Mouse (Mus musculus) MEL (cell line): ENCODE data around the gene Prdm1. TPM values are rescaled to one million over a fixed set of nuclear protein-coding genes. Genes with fewer than 3 reads are reported as not detected.
A peak's percentile ranks its signal among the peaks of the same experiment; 100 is the strongest.

Experiments
- DNase-seq: peaks from one replicate; pipeline ENCODE4 v3.0.0; 2011; ENCODE audit warnings: low read depth, low spot score
- H3K27ac ChIP-seq: 2 replicates; pipeline ENCODE4 v1.5.1; 2012; ENCODE audit warnings: low read depth, mild to moderate bottlenecking, control low read depth, low read length, moderate library complexity; ENCODE audit not compliant: control insufficient read depth
- H3K27me3 ChIP-seq, 2 experiments: fragments of 150-350 bp in 1 of 2; sonication (generic) in 1 of 2; 2 replicates each; pipeline ENCODE4 v1.6.1; 2012; ENCODE audit warnings: low read length in 2 of 2, mild to moderate bottlenecking in 2 of 2, improper control_type of control experiment in 1 of 2, moderate library complexity in 1 of 2; ENCODE audit not compliant: insufficient read depth in 2 of 2, control insufficient read depth in 1 of 2
- H3K36me3 ChIP-seq, 2 experiments: 2 replicates each; pipeline ENCODE4 v1.6.1; 2012 to 2014; ENCODE audit warnings: low read length in 2 of 2, improper control_type of control experiment in 1 of 2, inconsistent platforms in 1 of 2, mild to moderate bottlenecking in 1 of 2; ENCODE audit not compliant: insufficient read depth in 2 of 2, control insufficient read depth in 1 of 2
- H3K4me1 ChIP-seq, 2 experiments: fragments of 150-350 bp in 1 of 2; sonication (generic) in 1 of 2; 2 replicates each; pipeline ENCODE4 v1.6.1; 2012; ENCODE audit warnings: low read length in 2 of 2, improper control_type of control experiment in 1 of 2, mild to moderate bottlenecking in 1 of 2; ENCODE audit not compliant: insufficient read depth in 2 of 2, control insufficient read depth in 1 of 2
- H3K4me3 ChIP-seq, 2 experiments: fragments of 150-350 bp in 1 of 2; sonication (generic) in 1 of 2; 2 replicates each; pipeline ENCODE4 v1.5.1; 2012; ENCODE audit warnings: low read depth in 2 of 2, low read length in 2 of 2, mild to moderate bottlenecking in 2 of 2, moderate library complexity in 2 of 2, control low read depth in 1 of 2, improper control_type of control experiment in 1 of 2; ENCODE audit not compliant: control insufficient read depth in 1 of 2, insufficient read depth in 1 of 2
- H3K79me2 ChIP-seq: 2 replicates; pipeline ENCODE4 v1.6.1; 2012; ENCODE audit warnings: mild to moderate bottlenecking, low read length, moderate library complexity; ENCODE audit not compliant: control insufficient read depth, poor library complexity, insufficient read depth
- H3K9ac ChIP-seq: 2 replicates; pipeline ENCODE4 v1.6.1; 2012; ENCODE audit warnings: low read depth, mild to moderate bottlenecking, control low read depth, low read length, moderate library complexity; ENCODE audit not compliant: control insufficient read depth, poor library complexity, severe bottlenecking
- H3K9me3 ChIP-seq: fragments of 150-350 bp; sonication (generic); replicated peaks from 2 replicates; pipeline ENCODE4 v1.6.1; 2012; ENCODE audit warnings: mild to moderate bottlenecking, low read length, improper control_type of control experiment, moderate library complexity; ENCODE audit not compliant: insufficient read depth
- BHLHE40 ChIP-seq: IDR thresholded peaks from 2 replicates; pipeline ENCODE4 v1.6.1; 2012; ENCODE audit warnings: low read depth, mild to moderate bottlenecking, inconsistent platforms, low read length, improper control_type of control experiment, borderline replicate concordance
- CTCF ChIP-seq, 3 experiments: IDR thresholded peaks in 2 of 3; conservative IDR thresholded peaks in 1 of 3; 2 replicates each; pipeline ENCODE4 v1.5.1; 2011 to 2012; ENCODE audit warnings: low read length in 3 of 3, low read depth in 2 of 3, mild to moderate bottlenecking in 2 of 3, improper control_type of control experiment in 1 of 3, inconsistent platforms in 1 of 3, mixed read lengths in 1 of 3, moderate library complexity in 1 of 3; ENCODE audit not compliant: control insufficient read depth in 1 of 3, insufficient read depth in 1 of 3, poor library complexity in 1 of 3, severe bottlenecking in 1 of 3
- E2F4 ChIP-seq: IDR thresholded peaks from 2 replicates; pipeline ENCODE4 v1.6.1; 2011; ENCODE audit warnings: low read depth, low read length, improper control_type of control experiment, borderline replicate concordance
- ELF1 ChIP-seq: IDR thresholded peaks from 2 replicates; pipeline ENCODE4 v1.6.1; 2014; ENCODE audit warnings: low read depth, mild to moderate bottlenecking, inconsistent platforms, low read length, improper control_type of control experiment, moderate library complexity
- EP300 ChIP-seq, 2 experiments: IDR thresholded peaks; 2 replicates each; pipeline ENCODE4 v1.6.1; 2011; ENCODE audit warnings: improper control_type of control experiment in 2 of 2, low read length in 2 of 2, low read depth in 1 of 2, mild to moderate bottlenecking in 1 of 2
- ETS1 ChIP-seq: IDR thresholded peaks from 2 replicates; pipeline ENCODE4 v1.6.1; 2012; ENCODE audit warnings: low read depth, mild to moderate bottlenecking, inconsistent platforms, low read length, improper control_type of control experiment, moderate library complexity
- GATA1 ChIP-seq: IDR thresholded peaks from 2 replicates; pipeline ENCODE4 v1.6.1; 2011; ENCODE audit warnings: low read depth, low read length, improper control_type of control experiment
- JUND ChIP-seq: IDR thresholded peaks from 2 replicates; pipeline ENCODE4 v1.6.1; 2011; ENCODE audit warnings: low read depth, mild to moderate bottlenecking, improper control_type of control experiment, low read length
- KAT2A ChIP-seq: conservative IDR thresholded peaks from 2 replicates; pipeline ENCODE4 v1.6.1; 2012; ENCODE audit warnings: low read depth, low read length, improper control_type of control experiment, inconsistent platforms
- MAFK ChIP-seq: IDR thresholded peaks from 2 replicates; pipeline ENCODE4 v1.6.1; 2011; ENCODE audit warnings: low read depth, mild to moderate bottlenecking, low read length, improper control_type of control experiment, borderline replicate concordance
- MAZ ChIP-seq: IDR thresholded peaks from 2 replicates; pipeline ENCODE4 v1.6.1; 2012; ENCODE audit warnings: low read depth, mild to moderate bottlenecking, inconsistent platforms, low read length, improper control_type of control experiment
- MEF2A ChIP-seq: IDR thresholded peaks from 2 replicates; pipeline ENCODE4 v1.6.1; 2014; ENCODE audit warnings: low read depth, mild to moderate bottlenecking, inconsistent platforms, low read length, improper control_type of control experiment; ENCODE audit not compliant: poor library complexity, insufficient replicate concordance, severe bottlenecking; ENCODE audit errors: extremely low read depth
- MXI1 ChIP-seq: IDR thresholded peaks from 2 replicates; pipeline ENCODE4 v1.6.1; 2011; ENCODE audit warnings: mild to moderate bottlenecking, low read depth, low read length, improper control_type of control experiment
- MYB ChIP-seq: IDR thresholded peaks from 2 replicates; pipeline ENCODE4 v1.6.1; 2011; ENCODE audit warnings: mild to moderate bottlenecking, low read depth, low read length, improper control_type of control experiment
- MYC ChIP-seq: IDR thresholded peaks from 2 replicates; pipeline ENCODE4 v1.6.1; 2011; ENCODE audit warnings: low read depth, mild to moderate bottlenecking, low read length, improper control_type of control experiment, moderate library complexity
- NELFE ChIP-seq: IDR thresholded peaks from 2 replicates; pipeline ENCODE4 v1.6.1; 2011; ENCODE audit warnings: low read depth, low read length, improper control_type of control experiment
- NRF1 ChIP-seq: IDR thresholded peaks from 2 replicates; pipeline ENCODE4 v1.6.1; 2014; ENCODE audit warnings: low read depth, mild to moderate bottlenecking, inconsistent platforms, low read length, improper control_type of control experiment, moderate library complexity; ENCODE audit not compliant: poor library complexity, insufficient read depth, severe bottlenecking
- POLR2AphosphoS2 ChIP-seq: IDR thresholded peaks from 2 replicates; pipeline ENCODE4 v1.6.1; 2011; ENCODE audit warnings: low read length, improper control_type of control experiment
- POLR2AphosphoS5 ChIP-seq: IDR thresholded peaks from 2 replicates; pipeline ENCODE4 v1.6.1; 2012; ENCODE audit warnings: low read depth, borderline replicate concordance, mild to moderate bottlenecking, inconsistent platforms, low read length, moderate library complexity, mixed read lengths
- RCOR1 ChIP-seq: IDR thresholded peaks from 2 replicates; pipeline ENCODE4 v1.6.1; 2012; ENCODE audit warnings: low read depth, mild to moderate bottlenecking, inconsistent platforms, low read length, improper control_type of control experiment
- SIN3A ChIP-seq: IDR thresholded peaks from 2 replicates; pipeline ENCODE4 v1.6.1; 2012; ENCODE audit warnings: low read length, improper control_type of control experiment, inconsistent platforms
- TAL1 ChIP-seq: IDR thresholded peaks from 2 replicates; pipeline ENCODE4 v1.6.1; 2012; ENCODE audit warnings: mild to moderate bottlenecking, inconsistent platforms, low read length, moderate library complexity, mixed read lengths
- TBP ChIP-seq: IDR thresholded peaks from 2 replicates; pipeline ENCODE4 v1.8.0; 2011; ENCODE audit warnings: low read depth, low read length, improper control_type of control experiment
- TCF12 ChIP-seq: IDR thresholded peaks from 2 replicates; pipeline ENCODE4 v1.6.1; 2014; ENCODE audit warnings: low read depth, mild to moderate bottlenecking, inconsistent platforms, low read length, improper control_type of control experiment, moderate library complexity
- UBTF ChIP-seq: IDR thresholded peaks from 2 replicates; pipeline ENCODE4 v1.6.1; 2012; ENCODE audit warnings: low read depth, mild to moderate bottlenecking, inconsistent platforms, low read length, improper control_type of control experiment, moderate library complexity, borderline replicate concordance; ENCODE audit not compliant: insufficient read depth
- USF1 ChIP-seq: IDR thresholded peaks from 2 replicates; pipeline ENCODE4 v1.6.1; 2014; ENCODE audit warnings: low read depth, mild to moderate bottlenecking, inconsistent platforms, low read length, improper control_type of control experiment, moderate library complexity
- USF2 ChIP-seq, 2 experiments: IDR thresholded peaks; 2 replicates each; pipeline ENCODE4 v1.6.1; 2011 to 2012; ENCODE audit warnings: improper control_type of control experiment in 2 of 2, low read length in 2 of 2, borderline replicate concordance in 1 of 2, inconsistent platforms in 1 of 2, low read depth in 1 of 2, mild to moderate bottlenecking in 1 of 2; ENCODE audit not compliant: insufficient read depth in 1 of 2
- ZMIZ1 ChIP-seq: IDR thresholded peaks from 2 replicates; pipeline ENCODE4 v1.6.1; 2012; ENCODE audit warnings: low read depth, mild to moderate bottlenecking, inconsistent platforms, low read length, improper control_type of control experiment, moderate library complexity
- ZNF384 ChIP-seq: IDR thresholded peaks from 2 replicates; pipeline ENCODE4 v1.6.1; 2012; ENCODE audit warnings: low read depth, mild to moderate bottlenecking, inconsistent platforms, low read length, improper control_type of control experiment
- polyA plus RNA-seq, 2 experiments: library from polyadenylated mRNA; stranded (reverse) in 1 of 2; unstranded in 1 of 2; fragments of >175 nt in 1 of 2; fragments of >200 nt in 1 of 2; gene quantifications; 2 replicates each; pipeline versions ENCODE4 v1.2.1 to v1.2.4; 2012; ENCODE audit warnings: low replicate concordance in 2 of 2, low read depth in 1 of 2; ENCODE audit not compliant: insufficient read length in 2 of 2, insufficient read depth in 1 of 2, missing spikeins in 1 of 2
- total RNA-seq: library from RNA; depleted of rRNA; stranded (reverse); fragments of 300-350 nt; gene quantifications from 2 replicates; pipeline ENCODE4 v1.2.3, GENCODE M21; 2012

Prdm1 gene
- total and polyA plus RNA-seq, 3 experiments = 0.14 TPM; not detected in 2

GRCm38 (mm10) chr10:44507984-44508383, 20.3 kb downstream of the Prdm1 start:
- peak overlapping the region; percentile 39; the same call in 1 of the 2 replicates for H3K27ac ChIP-seq
- H3K4me3 ChIP-seq = no peak overlapping the region
- H3K9ac ChIP-seq = no peak overlapping the region
- no peaks in the 10 kb centered on the region for H3K79me2 ChIP-seq
- DNase-seq = peak; percentile 63
- H3K27me3 ChIP-seq = no peaks in the 10 kb centered on the region; a peak in 1 of 4 replicates
- TF ChIP-seq MYC = no peak
- peak; percentile 76 for TF ChIP-seq RCOR1
- no peak for TF ChIP-seq UBTF
- TF ChIP-seq MAZ = peak; percentile 27; the same call in 1 of the 2 replicates
- TF ChIP-seq E2F4 = no peak
- peak; percentile 57; the same call in 1 of the 2 replicates for TF ChIP-seq ETS1
- TF ChIP-seq POLR2AphosphoS5 = no peak
- TF ChIP-seq GATA1 = peak; percentile 87
- TF ChIP-seq TCF12 = 0 out of 2 replicates have a peak, but pooled peaks have one; percentile 4
- TF ChIP-seq EP300 (IDR thresholded peaks at IDR 0.05; ENCODE audit: low read depth in 1 of 2, low read length in 2 of 2) = peak; percentile 59 to 60; a peak in 3 of 4 replicates
- no peak for TF ChIP-seq USF2 (IDR thresholded peaks at IDR 0.05; ENCODE audit: borderline replicate concordance in 1 of 2, insufficient read depth in 1 of 2, low read depth in 1 of 2, low read length in 2 of 2)
- TF ChIP-seq TAL1 = no peak
- TF ChIP-seq CTCF (IDR thresholded peaks at IDR 0.05 in 2 of 3, conservative IDR thresholded peaks at IDR 0.05 in 1 of 3; ENCODE audit: control insufficient read depth in 1 of 3, insufficient read depth in 1 of 3, low read depth in 2 of 3, low read length in 3 of 3, poor library complexity in 1 of 3, severe bottlenecking in 1 of 3) = no peak
- TF ChIP-seq NELFE = no peak
- peaks cover 0 to 11% of the 10 kb centered on the region in 2 experiments for H3K4me1 ChIP-seq
- H3K9me3 ChIP-seq = no peaks in the 10 kb centered on the region
- H3K36me3 ChIP-seq = peaks cover 0 to 11% of the 10 kb centered on the region in 2 experiments; a peak in 2 of 4 replicates

- DNase-seq = no peak
- Histone ChIP-seq H3K9ac (no peak overlapping the region), H3K9me3 (no peaks in the 10 kb centered on the region)
Observed at GRCm38 (mm10) chr10:44502891-44503290, 25.4 kb downstream of the Prdm1 start.

More at GRCm38 (mm10) chr10:44502891-44503290, 25.4 kb downstream of the Prdm1 start:
- Histone ChIP-seq H3K4me1 (peaks cover 0 to 6% of the 10 kb centered on the region in 2 experiments; a peak in 3 of 4 replicates), H3K36me3 (peaks cover 0 to 5% of the 10 kb centered on the region in 2 experiments; a peak in 2 of 4 replicates), H3K27me3 (no peaks in the 10 kb centered on the region; a peak in 1 of 4 replicates), H3K4me3 (no peak overlapping the region), H3K27ac (no peak overlapping the region), H3K79me2 (no peaks in the 10 kb centered on the region)
- TF ChIP-seq MXI1 (no peak), ZMIZ1 (no peak), TBP (no peak), USF1 (no peak), EP300 (IDR thresholded peaks at IDR 0.05; ENCODE audit: low read depth in 1 of 2, low read length in 2 of 2) (no peak), SIN3A (no peak), JUND (no peak), ELF1 (no peak), MYB (no peak), MEF2A (no peak), NELFE (no peak), KAT2A (no peak), MAFK (no peak), NRF1 (no peak), BHLHE40 (no peak), POLR2AphosphoS2 (no peak), TAL1 (no peak), E2F4 (no peak), ZNF384 (no peak)
